Mouse (Mus musculus): ENCODE data around the gene Nck1. TPM values are rescaled to one million over a fixed set of nuclear protein-coding genes. Genes with fewer than 3 reads are reported as not detected.

Nck1 gene
- polyA plus RNA-seq, 1 experiment = 2.2 TPM

GRCm38 (mm10) chr9:100505498-100505897 is 40.4 kb downstream of the Nck1 start:
- Histone ChIP-seq H3K4me3 (replicated peaks) (no peak overlapping the region), H3K9me3 (no peaks in the 10 kb centered on the region), H3K4me1 (peaks cover 43% of the 10 kb centered on the region), H3K27me3 (replicated peaks) (no peaks in the 10 kb centered on the region), H3K36me3 (replicated peaks; ENCODE audit: low read length) (peaks cover 31% of the 10 kb centered on the region)
- TF ChIP-seq FLI1 (IDR thresholded peaks at IDR 0.05; ENCODE audit: low read length) (no peak), GATA1 (IDR thresholded peaks at IDR 0.05; ENCODE audit: borderline replicate concordance, low read length) (no peak)

GRCm38 (mm10) chr9:100493611-100494261 is 52.2 kb downstream of the Nck1 start:
- no peaks in the 10 kb centered on the region for H3K27me3 ChIP-seq (replicated peaks)
- no peaks in the 10 kb centered on the region; the same call in 1 of the 2 replicates for H3K4me1 ChIP-seq
- no peak overlapping the region for H3K4me3 ChIP-seq (replicated peaks)
- TF ChIP-seq GATA1 (IDR thresholded peaks at IDR 0.05; ENCODE audit: borderline replicate concordance, low read length) = no peak
- TF ChIP-seq FLI1 (IDR thresholded peaks at IDR 0.05; ENCODE audit: low read length) = no peak
- peaks cover 72% of the 10 kb centered on the region for H3K36me3 ChIP-seq (replicated peaks; ENCODE audit: low read length)
- H3K9me3 ChIP-seq = no peaks in the 10 kb centered on the region

DNA sequence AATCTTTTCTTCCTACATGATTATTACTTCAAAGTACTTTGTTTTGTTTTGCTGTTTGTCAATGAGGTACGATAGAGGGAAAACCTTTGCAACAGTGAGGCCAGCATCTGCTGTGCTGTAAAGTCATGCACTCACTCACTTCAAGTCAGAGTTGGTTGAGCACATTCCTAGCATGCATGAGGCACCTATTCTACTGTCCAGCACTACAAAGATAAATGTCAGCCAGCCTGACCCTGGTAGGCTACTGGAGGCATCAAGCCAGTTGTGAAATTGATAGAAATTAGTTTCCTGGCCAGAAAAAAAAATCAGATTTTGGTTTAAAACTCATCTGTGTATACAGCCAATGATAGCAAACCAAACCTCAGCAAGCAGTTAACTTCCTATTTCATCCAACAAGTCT is 54.5 kb downstream of the Nck1 start:
- peaks cover 4% of the 10 kb centered on the region; the same call in 1 of the 2 replicates for H3K4me1 ChIP-seq
- TF ChIP-seq GATA1 (IDR thresholded peaks at IDR 0.05; ENCODE audit: borderline replicate concordance, low read length) = no peak
- TF ChIP-seq FLI1 (IDR thresholded peaks at IDR 0.05; ENCODE audit: low read length) = no peak
- H3K9me3 ChIP-seq = no peaks in the 10 kb centered on the region
- peaks cover 69% of the 10 kb centered on the region for H3K36me3 ChIP-seq (replicated peaks; ENCODE audit: low read length)
- no peak overlapping the region for H3K4me3 ChIP-seq (replicated peaks)
- H3K27me3 ChIP-seq (replicated peaks) = no peaks in the 10 kb centered on the region

DNA sequence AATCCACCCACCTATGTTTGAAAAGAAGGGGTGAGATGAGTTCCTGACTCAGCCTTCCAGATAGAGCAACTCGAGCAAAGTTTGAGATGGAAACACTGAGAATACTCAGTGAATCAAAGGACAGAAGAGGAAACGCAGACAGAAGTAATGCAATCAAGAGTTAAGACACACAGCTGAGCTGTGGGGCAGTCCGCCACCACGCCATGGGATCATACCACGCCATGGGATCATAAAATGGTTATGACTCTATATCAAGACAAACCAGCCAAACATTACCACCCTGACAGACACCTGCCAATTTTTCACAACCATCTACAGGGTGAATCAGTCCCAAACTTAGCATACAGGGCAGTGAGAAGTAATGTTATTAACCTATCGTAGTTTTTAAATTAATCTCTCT is 57.0 kb downstream of the Nck1 start:
- Histone ChIP-seq H3K27me3 (replicated peaks) (no peaks in the 10 kb centered on the region), H3K4me3 (replicated peaks) (no peak overlapping the region), H3K9me3 (no peaks in the 10 kb centered on the region), H3K4me1 (peaks cover 6% of the 10 kb centered on the region; the same call in 1 of the 2 replicates), H3K36me3 (replicated peaks; ENCODE audit: low read length) (peaks cover 56% of the 10 kb centered on the region)
- TF ChIP-seq FLI1 (IDR thresholded peaks at IDR 0.05; ENCODE audit: low read length) (no peak), GATA1 (IDR thresholded peaks at IDR 0.05; ENCODE audit: borderline replicate concordance, low read length) (no peak)

- Histone ChIP-seq H3K4me1 (peaks cover 6% of the 10 kb centered on the region; the same call in 1 of the 2 replicates), H3K36me3 (replicated peaks; ENCODE audit: low read length) (peaks cover 53% of the 10 kb centered on the region), H3K27me3 (replicated peaks) (no peaks in the 10 kb centered on the region), H3K9me3 (no peaks in the 10 kb centered on the region), H3K4me3 (replicated peaks) (no peak overlapping the region)
- TF ChIP-seq GATA1 (IDR thresholded peaks at IDR 0.05; ENCODE audit: borderline replicate concordance, low read length) (no peak), FLI1 (IDR thresholded peaks at IDR 0.05; ENCODE audit: low read length) (no peak)
These were observed 57.7 kb downstream of the Nck1 start for GRCm38 (mm10) chr9:100488056-100488713.

- TF ChIP-seq FLI1 (IDR thresholded peaks at IDR 0.05; ENCODE audit: low read length) (no peak), GATA1 (IDR thresholded peaks at IDR 0.05; ENCODE audit: borderline replicate concordance, low read length) (no peak)
- Histone ChIP-seq H3K9me3 (no peaks in the 10 kb centered on the region), H3K4me1 (peaks cover 7% of the 10 kb centered on the region; the same call in 1 of the 2 replicates), H3K27me3 (replicated peaks) (no peaks in the 10 kb centered on the region), H3K36me3 (replicated peaks; ENCODE audit: low read length) (peaks cover 44% of the 10 kb centered on the region), H3K4me3 (replicated peaks) (no peak within 1 kb of the TSS)
These were observed 59.5 kb downstream of the Nck1 start, which contains the start of gene Il20rb for GRCm38 (mm10) chr9:100486431-100486830. Gene Il20rb (minus strand): TSS chr9:100486788.

- peaks cover 22% of the 10 kb centered on the region for H3K36me3 ChIP-seq (replicated peaks; ENCODE audit: low read length)
- H3K27me3 ChIP-seq (replicated peaks) = no peaks in the 10 kb centered on the region
- peaks cover 9% of the 10 kb centered on the region; the same call in 1 of the 2 replicates for H3K4me1 ChIP-seq
- TF ChIP-seq FLI1 (IDR thresholded peaks at IDR 0.05; ENCODE audit: low read length) (no peak), GATA1 (IDR thresholded peaks at IDR 0.05; ENCODE audit: borderline replicate concordance, low read length) (no peak)
- 0 out of 2 replicates have a peak, but pooled peaks cover 3% of the 10 kb centered on the region for H3K9me3 ChIP-seq
- H3K4me3 ChIP-seq (replicated peaks) = no peak overlapping the region
These were observed 62.6 kb downstream of the Nck1 start for GRCm38 (mm10) chr9:100483318-100483717.

DNA sequence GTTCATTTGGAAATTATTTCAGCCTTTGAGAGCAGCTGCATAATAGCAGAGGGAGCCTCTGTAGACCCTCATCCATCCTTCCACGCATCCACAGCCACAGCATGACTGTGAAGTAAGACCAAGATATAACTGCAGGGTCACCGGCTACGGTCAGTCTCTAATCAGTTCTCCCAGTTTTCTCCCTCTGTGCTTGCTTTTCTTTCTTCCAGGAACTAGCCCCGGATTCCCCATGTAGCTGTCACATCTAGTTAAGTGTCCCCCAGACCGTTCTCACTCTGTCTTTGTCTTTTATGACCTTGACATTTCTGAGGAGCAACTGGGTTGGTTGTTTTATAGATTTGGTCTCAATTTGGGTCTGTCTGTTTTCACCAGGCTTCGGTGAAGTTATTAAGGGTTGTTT is 64.3 kb downstream of the Nck1 start:
- no peak for TF ChIP-seq GATA1 (IDR thresholded peaks at IDR 0.05; ENCODE audit: borderline replicate concordance, low read length)
- TF ChIP-seq FLI1 (IDR thresholded peaks at IDR 0.05; ENCODE audit: low read length) = no peak
- peaks cover 15% of the 10 kb centered on the region for H3K36me3 ChIP-seq (replicated peaks; ENCODE audit: low read length)
- H3K4me3 ChIP-seq (replicated peaks) = no peak overlapping the region
- peaks cover 12% of the 10 kb centered on the region for H3K9me3 ChIP-seq
- peaks cover 7% of the 10 kb centered on the region; the same call in 1 of the 2 replicates for H3K4me1 ChIP-seq
- no peaks in the 10 kb centered on the region for H3K27me3 ChIP-seq (replicated peaks)

DNA sequence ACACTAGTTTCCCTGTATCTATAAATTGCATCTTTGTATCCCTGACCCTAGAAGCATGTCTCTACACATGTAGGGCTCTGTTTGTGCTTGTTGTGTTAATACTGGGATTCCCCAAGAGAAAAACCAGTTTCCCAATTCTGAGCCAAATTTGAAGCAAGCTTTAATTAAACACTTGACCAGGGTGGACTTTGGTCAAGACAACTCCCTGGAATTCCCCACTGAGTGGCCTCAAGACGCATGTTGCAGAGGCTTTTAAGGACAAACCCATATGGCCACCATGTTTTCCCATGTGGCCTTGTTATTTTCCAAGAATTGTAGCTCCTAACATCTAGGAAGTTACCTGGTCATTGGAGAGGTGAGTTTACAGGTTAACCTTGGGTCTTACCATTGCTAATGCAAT is 71.9 kb downstream of the Nck1 start:
- Histone ChIP-seq H3K36me3 (replicated peaks; ENCODE audit: low read length) (peaks cover 8% of the 10 kb centered on the region), H3K4me1 (no peaks in the 10 kb centered on the region), H3K27me3 (replicated peaks) (no peaks in the 10 kb centered on the region), H3K9me3 (peaks cover 19% of the 10 kb centered on the region), H3K4me3 (replicated peaks) (no peak overlapping the region)
- TF ChIP-seq GATA1 (IDR thresholded peaks at IDR 0.05; ENCODE audit: borderline replicate concordance, low read length) = no peak
- TF ChIP-seq FLI1 (IDR thresholded peaks at IDR 0.05; ENCODE audit: low read length) = no peak

- no peak overlapping the region for H3K4me3 ChIP-seq (replicated peaks)
- H3K27me3 ChIP-seq (replicated peaks) = no peaks in the 10 kb centered on the region
- TF ChIP-seq GATA1 (IDR thresholded peaks at IDR 0.05; ENCODE audit: borderline replicate concordance, low read length) (no peak), FLI1 (IDR thresholded peaks at IDR 0.05; ENCODE audit: low read length) (no peak)
- no peaks in the 10 kb centered on the region for H3K4me1 ChIP-seq
- H3K9me3 ChIP-seq = peaks cover 16% of the 10 kb centered on the region
- H3K36me3 ChIP-seq (replicated peaks; ENCODE audit: low read length) = peaks cover 5% of the 10 kb centered on the region
These were observed 72.6 kb downstream of the Nck1 start for GRCm38 (mm10) chr9:100473361-100473760.
